Mouse (Mus musculus) heart, embryonic 14.5 days (tissue): Measurements from ENCODE around the gene Gm10778. TPM values are rescaled to one million over a fixed set of nuclear protein-coding genes. Genes with fewer than 3 reads are reported as not detected.
"Not testable (repeated sequence)": the region's sequence is repeated elsewhere in the genome, so short reads cannot be mapped to it uniquely, and the experiment has no call there.

Experiments used
- ATAC-seq: fragments of 200-750 bp; cut with Nextera tagmentation; 2 replicates; pipeline ENCODE4 v1.8.0; 2017; ENCODE audit warnings: low read depth, moderate TSS enrichment; ENCODE audit not compliant: insufficient number of reproducible peaks, insufficient read depth, low FRiP score
- H3K27ac ChIP-seq, 2 experiments: fragments of 200-500 bp in 1 of 2; fragments of 300-500 bp in 1 of 2; sonication (generic) in 1 of 2; replicated peaks in 1 of 2; 2 replicates each; pipeline ENCODE4 v1.5.1; 2012 to 2014; ENCODE audit warnings: low read depth in 2 of 2, low read length in 2 of 2, control low read depth in 1 of 2, mild to moderate bottlenecking in 1 of 2, mixed read lengths in 1 of 2; ENCODE audit not compliant: control insufficient read depth in 1 of 2, insufficient read depth in 1 of 2
- H3K27me3 ChIP-seq: fragments of 300-500 bp; sonication (generic); 2 replicates; pipeline ENCODE4 v1.6.1; 2014; ENCODE audit warnings: mild to moderate bottlenecking, low read length, control low read depth; ENCODE audit not compliant: control insufficient read depth, insufficient read depth
- H3K36me3 ChIP-seq: fragments of 300-500 bp; sonication (generic); 2 replicates; pipeline ENCODE4 v1.6.1; 2014; ENCODE audit warnings: mild to moderate bottlenecking, control low read depth, low read length, mixed read lengths; ENCODE audit not compliant: control insufficient read depth, insufficient read depth
- H3K4me1 ChIP-seq, 2 experiments: fragments of 200-500 bp in 1 of 2; fragments of 300-500 bp in 1 of 2; sonication (generic) in 1 of 2; 2 replicates each; pipeline ENCODE4 v1.6.1; 2012 to 2014; ENCODE audit warnings: low read length in 2 of 2, control low read depth in 1 of 2, mixed read lengths in 1 of 2; ENCODE audit not compliant: control insufficient read depth in 2 of 2, insufficient read depth in 2 of 2
- H3K4me2 ChIP-seq: fragments of 300-500 bp; sonication (generic); 2 replicates; pipeline ENCODE4 v1.6.1; 2014; ENCODE audit warnings: mild to moderate bottlenecking, low read length
- H3K4me3 ChIP-seq, 2 experiments: fragments of 200-500 bp in 1 of 2; fragments of 300-500 bp in 1 of 2; sonication (generic) in 1 of 2; 2 replicates each; pipeline ENCODE4 v1.5.1; 2012 to 2014; ENCODE audit warnings: low read length in 2 of 2, mild to moderate bottlenecking in 2 of 2, control low read depth in 1 of 2, low read depth in 1 of 2, moderate library complexity in 1 of 2; ENCODE audit not compliant: control insufficient read depth in 1 of 2, insufficient read depth in 1 of 2
- H3K9ac ChIP-seq: fragments of 300-500 bp; sonication (generic); 2 replicates; pipeline ENCODE4 v1.6.1; 2014; ENCODE audit warnings: mild to moderate bottlenecking, low read length
- H3K9me3 ChIP-seq: fragments of 300-500 bp; sonication (generic); 2 replicates; pipeline ENCODE4 v1.6.1; 2016; ENCODE audit warnings: low read length, control low read depth; ENCODE audit not compliant: control insufficient read depth
- WGBS: fragments of 180-500 bp; shearing (Covaris S2); extraction: QIAGEN DNeasy Blood & Tissue Kit; methylation state at CpG from one replicate; pipeline ENCODE4 v1.1.7; 2014; 5-methylcytosine and 5-hydroxymethylcytosine counted together
- polyA plus RNA-seq: library from polyadenylated mRNA; unstranded; fragments of >200 nt; fragmentation: Nextera tagmentation; extraction: Ambion mirVana; gene quantifications from 2 replicates; pipeline ENCODE4 v1.2.1, GENCODE M21; 2014

Gm10778 gene
- polyA plus RNA-seq, 1 experiment from 2014 or later, result 3.3 TPM

DNA sequence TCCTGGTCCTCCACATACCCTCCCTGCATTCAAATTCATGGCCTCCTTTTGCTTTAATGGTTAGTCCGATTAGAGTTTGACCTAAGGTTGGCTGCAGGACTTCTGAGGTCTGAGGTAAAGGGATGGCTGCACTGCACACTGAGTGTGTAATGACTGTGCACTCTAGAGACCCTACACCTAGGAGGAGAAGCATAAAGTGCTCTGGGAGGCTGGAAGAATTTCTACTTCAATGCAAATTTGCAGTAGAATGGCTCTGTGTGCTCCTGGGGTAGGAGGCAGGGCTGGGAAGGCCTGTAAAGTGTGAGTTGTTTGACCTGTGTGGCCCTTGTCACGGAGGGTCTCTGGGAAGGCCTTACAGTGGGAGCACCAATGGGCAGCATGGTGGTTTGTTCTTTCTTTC is 7.3 kb downstream of the Gm10778 start:
- H3K4me3 ChIP-seq, result no peak overlapping the region
- H3K36me3 ChIP-seq, result peaks cover 16% of the 10 kb centered on the region; the same call in 1 of the 2 replicates
- no peak overlapping the region for H3K4me2 ChIP-seq
- no peaks in the 10 kb centered on the region for H3K4me1 ChIP-seq
- H3K9ac ChIP-seq, result no peak overlapping the region
- H3K27me3 ChIP-seq, result no peaks in the 10 kb centered on the region
- no peak overlapping the region for H3K27ac ChIP-seq
- no peak for ATAC-seq
- peaks cover 27% of the 10 kb centered on the region for H3K9me3 ChIP-seq
- WGBS, result 94% methylated on average over 2 of the region's 2 CpGs

DNA sequence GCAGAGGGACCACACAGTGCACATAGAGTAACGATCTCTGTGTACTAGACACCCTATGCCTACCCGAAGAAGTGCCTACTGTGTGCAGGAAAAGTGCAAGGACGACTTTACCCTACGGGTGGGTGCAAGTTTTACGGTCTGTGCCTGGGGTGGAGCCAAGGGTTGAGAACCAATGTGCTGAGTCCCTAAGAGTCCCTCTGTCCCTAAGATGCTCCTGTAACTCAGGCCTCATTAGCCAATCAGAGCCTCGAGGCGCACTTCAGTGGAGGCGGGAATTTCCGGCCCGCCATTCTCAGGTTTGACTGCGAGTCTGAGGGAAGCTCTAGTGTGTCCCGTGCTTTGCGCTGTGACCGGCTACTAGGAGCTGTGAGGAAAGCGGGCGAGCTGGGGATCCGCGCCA is 38.3 kb downstream of the Gm10778 start:
- H3K4me3 ChIP-seq, ATAC-seq, H3K36me3 ChIP-seq, H3K9me3 ChIP-seq, H3K4me1 ChIP-seq, H3K27ac ChIP-seq, H3K9ac ChIP-seq, H3K27me3 ChIP-seq, H3K4me2 ChIP-seq: not testable (repeated sequence)
- no CpG with 5 or more reads among the region's 18 CpGs for WGBS

GRCm38 (mm10) chr10:81704531-81705301 is 55.9 kb downstream of the Gm10778 start, which contains the start of gene Zfp433:
TSS of gene Zfp433 (plus strand) at chr10:81704825.
- ATAC-seq, result peak; percentile 96
- not testable (repeated sequence) for H3K4me2 ChIP-seq, H3K9ac ChIP-seq, H3K27ac ChIP-seq, H3K9me3 ChIP-seq, H3K27me3 ChIP-seq, H3K4me1 ChIP-seq, H3K36me3 ChIP-seq, H3K4me3 ChIP-seq
- WGBS, result no CpG with 5 or more reads among the region's 46 CpGs

Other genes starting within 250 kb of the Gm10778 start
- gene Nfic, start 193.4 kb upstream of the Gm10778 start, polyA plus RNA-seq, result 45.0 and 47.0 TPM in 2 replicates
- gene Celf5, start 166.3 kb upstream of the Gm10778 start, polyA plus RNA-seq, result 0.19 TPM in 1 of 2 replicates, not detected in the other
- gene Ncln, start 152.7 kb upstream of the Gm10778 start, polyA plus RNA-seq, result 40.7 and 44.6 TPM in 2 replicates
- gene S1pr4, start 148.9 kb upstream of the Gm10778 start, polyA plus RNA-seq, result 0.24 and 0.35 TPM in 2 replicates
- gene Gna15, start 124.8 kb upstream of the Gm10778 start, polyA plus RNA-seq, result 0.74 and 0.89 TPM in 2 replicates
- gene Gna11, start 103.9 kb upstream of the Gm10778 start, polyA plus RNA-seq, result 54.9 and 57.4 TPM in 2 replicates
- 367 and 598 TPM in 2 replicates for gene Aes, start 89.6 kb upstream of the Gm10778 start, polyA plus RNA-seq
- gene Tle2, start 74.5 kb upstream of the Gm10778 start, polyA plus RNA-seq, result 21.6 and 21.8 TPM in 2 replicates
- 30.7 and 35.3 TPM in 2 replicates for gene Tle6, start 48.0 kb upstream of the Gm10778 start, polyA plus RNA-seq
- 0.35 and 0.84 TPM in 2 replicates for gene BC025920, start 42.8 kb upstream of the Gm10778 start, polyA plus RNA-seq
- gene Sirt6, start 21.3 kb upstream of the Gm10778 start, polyA plus RNA-seq, result 22.5 and 23.9 TPM in 2 replicates
- gene Ankrd24, start 20.5 kb upstream of the Gm10778 start, polyA plus RNA-seq, result 8.1 and 9.0 TPM in 2 replicates
- 12.4 and 12.7 TPM in 2 replicates for gene Zfp433, start 55.8 kb downstream of the Gm10778 start, polyA plus RNA-seq
- 4.7 and 4.9 TPM in 2 replicates for gene Gm3055, start 122.1 kb downstream of the Gm10778 start, polyA plus RNA-seq
- gene Gm4767, start 163.1 kb downstream of the Gm10778 start, polyA plus RNA-seq, result 2.1 and 2.4 TPM in 2 replicates
- 6.4 and 7.6 TPM in 2 replicates for gene Gm32687, start 214.9 kb downstream of the Gm10778 start, polyA plus RNA-seq